Mouse (Mus musculus) neural tube, embryonic 12.5 days (tissue): ENCODE data around the gene Susd4. TPM values are rescaled to one million over a fixed set of nuclear protein-coding genes. Genes with fewer than 3 reads are reported as not detected.
A peak's percentile ranks its signal among the peaks of the same experiment; 100 is the strongest.

Experiments
- ATAC-seq: fragments of 200-750 bp; cut with Nextera tagmentation; 2 replicates; pipeline ENCODE4 v1.8.0; 2017; ENCODE audit warnings: low read depth, mild to moderate bottlenecking, moderate TSS enrichment, moderate library complexity; ENCODE audit not compliant: low FRiP score
- H3K27ac ChIP-seq: fragments of 300-500 bp; sonication (generic); 2 replicates; pipeline ENCODE4 v1.5.1; 2016
- H3K27me3 ChIP-seq: fragments of 300-500 bp; sonication (generic); replicated peaks from 2 replicates; pipeline ENCODE4 v1.6.1; 2016; ENCODE audit warnings: mild to moderate bottlenecking
- H3K36me3 ChIP-seq: fragments of 300-500 bp; sonication (generic); 2 replicates; pipeline ENCODE4 v1.6.1; 2016; ENCODE audit warnings: mild to moderate bottlenecking
- H3K4me1 ChIP-seq: fragments of 300-500 bp; sonication (generic); 2 replicates; pipeline ENCODE4 v1.6.1; 2016
- H3K4me2 ChIP-seq: fragments of 300-500 bp; sonication (generic); replicated peaks from 2 replicates; pipeline ENCODE4 v1.6.1; 2016; ENCODE audit warnings: mild to moderate bottlenecking
- H3K4me3 ChIP-seq: fragments of 300-500 bp; sonication (generic); 2 replicates; pipeline ENCODE4 v1.5.1; 2016
- H3K9ac ChIP-seq: fragments of 300-500 bp; sonication (generic); 2 replicates; pipeline ENCODE4 v1.6.1; 2016; ENCODE audit warnings: mild to moderate bottlenecking
- H3K9me3 ChIP-seq: fragments of 300-500 bp; sonication (generic); 2 replicates; pipeline ENCODE4 v1.6.1; 2016; ENCODE audit warnings: mild to moderate bottlenecking
- WGBS: fragments of 180-500 bp; shearing (Covaris S2); methylation state at CpG from one replicate; pipeline ENCODE4 v1.1.7; 2016; 5-methylcytosine and 5-hydroxymethylcytosine counted together
- polyA plus RNA-seq: library from polyadenylated mRNA; unstranded; fragments of >200 nt; fragmentation: Nextera tagmentation; extraction: Ambion mirVana; gene quantifications from 2 replicates; pipeline ENCODE4 v1.2.1, GENCODE M21; 2016

Susd4 gene
- polyA plus RNA-seq = 39.9 and 42.7 TPM in 2 replicates

- peak within 1 kb of the TSS; percentile 71 for H3K9ac ChIP-seq
- no peaks in the 10 kb centered on the region for H3K9me3 ChIP-seq
- WGBS = under 1% methylated on average over 81 of the region's 95 CpGs
- peak within 1 kb of the TSS; percentile 62 for H3K4me3 ChIP-seq
- ATAC-seq = peak; percentile 91
- no peaks in the 10 kb centered on the region for H3K36me3 ChIP-seq
- peak within 1 kb of the TSS; percentile 74 for H3K27ac ChIP-seq
- H3K4me2 ChIP-seq = peak within 1 kb of the TSS; percentile 87
- H3K4me1 ChIP-seq = peaks cover 18% of the 10 kb centered on the region
- peaks cover 5% of the 10 kb centered on the region; the same call in 1 of the 2 replicates for H3K27me3 ChIP-seq
Measured at GRCm38 (mm10) chr1:182763716-182764461, at the start of gene Susd4. Susd4 (plus strand) TSS chr1:182763860.

- WGBS = 69% methylated on average over 6 of the region's 6 CpGs
- no peak for ATAC-seq
- Histone ChIP-seq H3K4me3 (no peak overlapping the region), H3K9me3 (no peaks in the 10 kb centered on the region), H3K4me1 (no peaks in the 10 kb centered on the region), H3K27ac (no peak overlapping the region), H3K27me3 (no peaks in the 10 kb centered on the region), H3K36me3 (no peaks in the 10 kb centered on the region), H3K4me2 (no peak overlapping the region), H3K9ac (no peak overlapping the region)
Measured at GRCm38 (mm10) chr1:182714236-182714935, 49.3 kb upstream of the Susd4 start.

GRCm38 (mm10) chr1:182727541-182727940 is 36.1 kb upstream of the Susd4 start:
- Histone ChIP-seq H3K27me3 (no peaks in the 10 kb centered on the region), H3K27ac (no peak overlapping the region), H3K4me2 (no peak overlapping the region), H3K9ac (no peak overlapping the region), H3K4me1 (peaks cover 8% of the 10 kb centered on the region; the same call in 1 of the 2 replicates), H3K9me3 (no peaks in the 10 kb centered on the region), H3K4me3 (no peak overlapping the region), H3K36me3 (no peaks in the 10 kb centered on the region)
- 61% methylated on average over 12 of the region's 12 CpGs for WGBS
- no peak for ATAC-seq

GRCm38 (mm10) chr1:182729002-182729401 is 34.7 kb upstream of the Susd4 start:
- Histone ChIP-seq H3K4me2 (no peak overlapping the region), H3K4me1 (peaks cover 8% of the 10 kb centered on the region; the same call in 1 of the 2 replicates), H3K9me3 (no peaks in the 10 kb centered on the region), H3K4me3 (no peak overlapping the region), H3K36me3 (no peaks in the 10 kb centered on the region), H3K27ac (no peak overlapping the region), H3K9ac (no peak overlapping the region), H3K27me3 (no peaks in the 10 kb centered on the region)
- no peak for ATAC-seq
- WGBS = 81% methylated on average over 9 of the region's 9 CpGs

- H3K36me3 ChIP-seq = no peaks in the 10 kb centered on the region
- 40% methylated on average over 7 of the region's 7 CpGs for WGBS
- H3K4me2 ChIP-seq = no peak overlapping the region
- H3K4me3 ChIP-seq = no peak overlapping the region
- no peaks in the 10 kb centered on the region for H3K27me3 ChIP-seq
- no peak for ATAC-seq
- no peak overlapping the region for H3K9ac ChIP-seq
- H3K27ac ChIP-seq = no peak overlapping the region
- no peaks in the 10 kb centered on the region for H3K9me3 ChIP-seq
- peaks cover 3% of the 10 kb centered on the region; the same call in 1 of the 2 replicates for H3K4me1 ChIP-seq
Measured at GRCm38 (mm10) chr1:182732695-182733094, 31.0 kb upstream of the Susd4 start.

- WGBS = 66% methylated on average over 4 of the region's 4 CpGs
- ATAC-seq = no peak
- H3K27ac ChIP-seq = no peak overlapping the region
- no peak overlapping the region for H3K4me2 ChIP-seq
- H3K4me1 ChIP-seq = no peaks in the 10 kb centered on the region
- no peaks in the 10 kb centered on the region for H3K36me3 ChIP-seq
- no peak overlapping the region for H3K4me3 ChIP-seq
- no peaks in the 10 kb centered on the region for H3K27me3 ChIP-seq
- H3K9me3 ChIP-seq = no peaks in the 10 kb centered on the region
- H3K9ac ChIP-seq = no peak overlapping the region
Measured at GRCm38 (mm10) chr1:182735891-182736290, 27.8 kb upstream of the Susd4 start.

- no peak for ATAC-seq
Measured at GRCm38 (mm10) chr1:182747081-182747480, 16.6 kb upstream of the Susd4 start.

GRCm38 (mm10) chr1:182747834-182748233 is 15.8 kb upstream of the Susd4 start:
- Histone ChIP-seq H3K4me2 (no peak overlapping the region), H3K36me3 (no peaks in the 10 kb centered on the region), H3K27me3 (no peaks in the 10 kb centered on the region), H3K4me3 (no peak overlapping the region), H3K4me1 (no peaks in the 10 kb centered on the region), H3K9ac (no peak overlapping the region), H3K9me3 (no peaks in the 10 kb centered on the region), H3K27ac (no peak overlapping the region)
- ATAC-seq = no peak
- 89% methylated on average over 17 of the region's 17 CpGs for WGBS

More at GRCm38 (mm10) chr1:182747081-182747480, 16.6 kb upstream of the Susd4 start:
- 92% methylated on average over 9 of the region's 9 CpGs for WGBS
- H3K9me3 ChIP-seq = no peaks in the 10 kb centered on the region
- no peak overlapping the region for H3K4me2 ChIP-seq
- H3K27ac ChIP-seq = no peak overlapping the region
- H3K36me3 ChIP-seq = no peaks in the 10 kb centered on the region
- no peaks in the 10 kb centered on the region for H3K4me1 ChIP-seq
- no peaks in the 10 kb centered on the region for H3K27me3 ChIP-seq
- no peak overlapping the region for H3K4me3 ChIP-seq
- no peak overlapping the region for H3K9ac ChIP-seq

GRCm38 (mm10) chr1:182749080-182749479 is 14.6 kb upstream of the Susd4 start, which contains the start of gene Ccdc185:
Ccdc185 (minus strand) TSS chr1:182749180.
- Histone ChIP-seq H3K4me3 (no peak within 1 kb of the TSS), H3K27me3 (no peaks in the 10 kb centered on the region), H3K4me2 (no peak within 1 kb of the TSS), H3K9ac (no peak within 1 kb of the TSS), H3K27ac (no peak within 1 kb of the TSS), H3K36me3 (no peaks in the 10 kb centered on the region), H3K9me3 (no peaks in the 10 kb centered on the region), H3K4me1 (no peaks in the 10 kb centered on the region)
- no peak for ATAC-seq
- 89% methylated on average over 9 of the region's 9 CpGs for WGBS

GRCm38 (mm10) chr1:182751301-182751700 is 12.4 kb upstream of the Susd4 start:
- no peak for ATAC-seq
- 81% methylated on average over 8 of the region's 8 CpGs for WGBS
- H3K27ac ChIP-seq = no peak overlapping the region
- H3K4me2 ChIP-seq = no peak overlapping the region
- H3K9ac ChIP-seq = no peak overlapping the region
- H3K4me1 ChIP-seq = no peaks in the 10 kb centered on the region
- H3K36me3 ChIP-seq = no peaks in the 10 kb centered on the region
- H3K9me3 ChIP-seq = no peaks in the 10 kb centered on the region
- no peaks in the 10 kb centered on the region for H3K27me3 ChIP-seq
- H3K4me3 ChIP-seq = no peak overlapping the region

GRCm38 (mm10) chr1:182753694-182754093 is 10.0 kb upstream of the Susd4 start:
- 89% methylated on average over 8 of the region's 8 CpGs for WGBS
- no peaks in the 10 kb centered on the region for H3K9me3 ChIP-seq
- ATAC-seq = no peak

GRCm38 (mm10) chr1:182754865-182755264 is 8.8 kb upstream of the Susd4 start:
- no peak overlapping the region for H3K27ac ChIP-seq
- no peak overlapping the region for H3K4me3 ChIP-seq
- H3K4me1 ChIP-seq = no peaks in the 10 kb centered on the region
- no peak overlapping the region for H3K4me2 ChIP-seq
- WGBS = 87% methylated on average over 5 of the region's 5 CpGs
- H3K36me3 ChIP-seq = no peaks in the 10 kb centered on the region
- no peaks in the 10 kb centered on the region for H3K27me3 ChIP-seq
- H3K9me3 ChIP-seq = no peaks in the 10 kb centered on the region
- no peak overlapping the region for H3K9ac ChIP-seq
- ATAC-seq = no peak

More at GRCm38 (mm10) chr1:182753694-182754093, 10.0 kb upstream of the Susd4 start:
- Histone ChIP-seq H3K36me3 (no peaks in the 10 kb centered on the region), H3K4me3 (no peak overlapping the region), H3K4me1 (no peaks in the 10 kb centered on the region), H3K9ac (no peak overlapping the region), H3K27me3 (no peaks in the 10 kb centered on the region), H3K27ac (no peak overlapping the region), H3K4me2 (no peak overlapping the region)
